Mouse (Mus musculus): ENCODE results near the gene Spata46. TPM values are rescaled to one million over a fixed set of nuclear protein-coding genes. Genes with fewer than 3 reads are reported as not detected.

Gene Spata46
- total RNA-seq, 2 experiments from 2014 or later: not detected

DNA sequence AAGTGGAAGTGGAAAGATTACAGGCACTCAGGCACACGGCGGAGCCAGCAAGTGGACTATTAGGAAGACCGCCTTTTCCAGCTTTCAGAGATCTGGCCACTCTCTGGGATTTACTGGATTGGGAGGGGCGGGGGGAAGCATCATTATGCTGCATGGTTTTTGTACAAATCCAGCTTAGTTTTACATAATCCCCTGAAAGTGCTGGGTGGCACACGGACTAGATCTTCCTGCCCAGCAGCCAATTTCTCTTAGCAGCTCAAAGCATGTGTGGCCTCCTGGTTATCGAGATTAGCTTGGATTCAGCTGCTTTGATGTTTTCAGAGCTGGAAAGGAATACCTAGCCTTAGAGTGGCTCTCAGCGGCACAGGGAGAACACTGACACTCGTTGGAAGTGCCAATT is 34.5 kb downstream of the Spata46 start:
- DNase-seq: no peak

DNA sequence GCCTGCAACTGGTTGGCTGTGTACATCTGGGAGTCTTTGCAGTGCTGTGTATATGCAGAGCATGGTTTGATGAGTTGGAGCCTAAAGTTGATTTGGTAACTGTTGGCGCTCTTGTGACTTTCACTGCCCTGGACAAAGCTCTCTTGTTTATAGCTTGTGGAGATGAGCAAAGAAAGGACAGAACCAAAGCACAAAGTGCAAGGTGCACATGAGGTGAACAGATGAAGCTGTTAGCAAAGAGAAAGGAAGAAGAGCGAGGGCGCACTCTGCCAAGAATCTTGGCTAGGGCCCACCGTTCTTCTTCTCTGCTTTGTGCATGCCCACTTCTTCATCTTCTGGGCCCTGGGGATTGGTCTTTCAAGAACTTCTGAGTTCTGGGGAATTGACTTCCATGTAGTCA is 35.3 kb downstream of the Spata46 start:
- DNase-seq: no peak

DNA sequence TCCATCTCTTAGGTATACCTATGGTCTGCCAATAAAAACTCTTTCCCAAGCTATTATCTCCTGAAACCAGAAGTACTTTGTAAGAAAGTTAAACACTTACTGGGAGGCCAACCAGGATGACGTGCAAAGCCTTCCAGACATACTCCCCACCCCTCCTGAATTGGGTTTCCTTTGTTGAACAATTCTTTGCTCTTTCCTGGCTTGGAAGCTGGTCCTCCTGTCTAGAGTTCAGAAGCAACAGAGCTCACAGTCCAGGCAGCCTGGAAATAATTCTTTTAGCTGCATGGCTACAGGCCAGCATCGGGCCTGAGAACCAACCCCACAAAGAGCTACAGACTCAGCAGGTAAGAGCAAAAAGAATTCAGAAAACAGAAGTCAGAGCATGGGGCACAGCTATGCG is 37.7 kb downstream of the Spata46 start:
- DNase-seq: no peak

DNA sequence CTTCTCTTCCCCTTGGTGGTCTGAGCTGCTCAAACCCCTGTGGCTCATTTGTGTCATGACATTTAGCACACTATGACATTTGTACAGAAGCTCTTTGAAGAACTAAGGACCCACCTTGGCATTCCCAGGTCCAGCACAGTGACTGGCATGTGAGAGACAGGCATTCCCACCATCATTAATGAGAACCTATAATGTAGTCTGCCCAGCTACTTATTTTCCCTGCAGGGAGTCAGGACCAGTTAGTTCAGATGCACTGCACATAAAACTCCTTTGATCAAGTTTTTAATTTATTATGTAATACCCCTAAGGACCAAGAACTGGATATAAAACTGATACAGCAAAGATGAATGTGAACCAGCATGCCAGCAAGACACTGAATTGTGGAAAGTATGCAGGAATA is 42.5 kb downstream of the Spata46 start:
- no peak for DNase-seq

DNA sequence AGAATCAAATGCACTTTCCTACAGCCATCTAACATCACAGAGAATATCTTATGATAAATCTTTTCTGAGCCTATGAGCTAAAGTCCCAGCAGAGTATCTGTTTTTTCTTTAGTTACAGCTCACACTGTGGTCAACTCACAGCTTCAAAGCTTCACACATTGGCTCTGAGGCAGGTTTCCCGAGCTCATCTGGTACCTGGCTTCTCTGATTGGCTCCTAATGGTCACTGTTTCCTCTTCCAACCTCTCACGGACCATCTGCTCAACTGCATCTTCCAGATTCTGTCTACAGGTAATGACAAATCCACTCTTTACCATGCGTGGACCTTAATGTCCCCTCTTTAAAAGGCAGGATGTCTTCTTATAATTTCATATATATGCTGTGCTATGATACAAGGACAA is 44.7 kb downstream of the Spata46 start:
- DNase-seq: no peak

DNA sequence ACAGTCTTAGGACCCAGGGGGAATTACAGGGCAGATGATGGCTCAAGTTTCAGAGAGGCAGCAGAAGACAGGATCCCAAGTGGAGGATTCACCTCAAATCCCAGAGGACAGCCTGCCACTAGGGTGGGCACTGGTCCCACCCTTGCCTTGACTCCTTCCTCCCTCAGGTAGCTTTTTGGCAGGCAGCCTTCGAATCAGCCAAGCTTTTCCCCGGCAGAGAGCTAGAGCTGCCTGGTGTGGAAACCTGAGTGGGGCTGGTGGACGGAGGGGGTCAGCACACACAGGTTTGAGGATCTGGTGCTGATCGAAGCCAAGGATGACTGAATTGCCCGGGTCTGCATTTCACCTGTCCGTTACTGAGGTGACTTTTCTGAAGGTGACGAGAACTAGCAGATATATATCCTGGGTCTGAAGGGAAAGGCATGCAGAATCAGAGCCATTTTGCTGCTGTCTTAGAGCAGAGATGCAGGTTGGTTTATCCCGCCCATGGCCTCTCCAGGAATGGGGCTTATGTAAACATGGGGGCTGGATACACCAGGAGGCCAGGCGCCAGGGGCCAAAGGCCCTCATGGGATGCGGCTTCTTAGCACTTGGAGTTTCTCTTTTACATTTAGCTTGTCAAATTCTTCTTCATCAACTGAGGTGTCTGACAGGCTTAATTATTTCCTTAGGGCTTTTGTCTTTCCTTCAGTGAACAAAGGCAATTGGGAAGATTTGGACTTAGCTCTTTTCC is 51.7 kb downstream of the Spata46 start:
- no peak for DNase-seq

Other genes starting within 250 kb of the Spata46 start
- gene Ddr2, start 198.0 kb upstream of the Spata46 start, total RNA-seq (2021): 1 to 10 TPM; 4.6 to 7.7 TPM
- 10 to 100 TPM; 53.4 to 57.6 TPM for gene Uap1, start 133.8 kb upstream of the Spata46 start, total RNA-seq (2021)
- 100 to 1,000 TPM; 143 to 157 TPM for gene Uhmk1, start 93.4 kb upstream of the Spata46 start, total RNA-seq (2021)
- not detected for gene Sh2d1b2, start 76.1 kb upstream of the Spata46 start, total RNA-seq (2021)
- gene Sh2d1b1, start 31.5 kb upstream of the Spata46 start, total RNA-seq (2021): not detected
- gene Gm7694, start 2.5 kb upstream of the Spata46 start, total RNA-seq (2021): 1 to 10 TPM; 3.7 to 5.0 TPM

Measured in layer of hippocampus, postnatal 36 days (tissue).